In the genomic region with DNA sequence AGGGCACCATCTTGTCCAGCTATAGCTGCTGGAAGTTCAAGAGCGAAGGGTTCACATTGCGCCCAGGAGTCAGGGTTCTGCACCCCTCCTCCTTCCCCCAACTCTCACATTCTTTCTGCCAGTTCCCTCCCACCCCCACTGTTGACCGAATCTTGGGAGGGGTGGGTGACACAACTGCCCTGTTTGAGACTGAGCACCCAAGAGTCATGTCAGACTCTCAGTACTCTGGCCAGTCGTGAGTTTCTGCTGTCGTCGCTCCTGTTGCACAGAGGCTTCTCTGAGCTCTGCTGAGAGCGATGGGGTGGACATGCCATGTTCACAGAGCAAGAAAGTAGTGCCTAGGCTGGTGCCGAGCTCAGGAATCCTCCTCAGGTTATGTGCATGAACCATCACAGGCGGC, we compare ENCODE assay signal across 19 mouse cellular contexts. TPM values are rescaled to one million over a fixed set of nuclear protein-coding genes. Genes with fewer than 3 reads are reported as not detected.
DNase-seq lines count a peak whose midpoint lies in the region; ATAC-seq and TF ChIP-seq lines count a peak whose summit lies in the region.
"Had no signal": no experiment of that assay in that cellular context is flagged by ENCODE, and none has a peak within 500 bp of the region (broad histone marks: within the 10 kb centered on the region; RNA-seq: fewer than 3 reads in every experiment).

No protein-coding gene starts in this region.

- no peaks in the 10 kb centered on the region for H3K36me3 ChIP-seq in liver, adult 2 months (ENCODE audit: control insufficient read depth, insufficient read depth, low read length)
- H3K36me3 ChIP-seq in liver, embryonic 12.5 days, result no peaks in the 10 kb centered on the region
- no peaks in the 10 kb centered on the region for H3K36me3 ChIP-seq in spleen, adult 2 months (ENCODE audit: control insufficient read depth, insufficient read depth, low read length)
- H3K36me3 ChIP-seq in macrophage (ENCODE audit: inconsistent target), result no peaks in the 10 kb centered on the region
- H3K36me3 ChIP-seq in forebrain, embryonic 15.5 days, result no peaks in the 10 kb centered on the region
- H3K36me3 ChIP-seq: embryonic facial prominence, embryonic 12.5 days; heart, embryonic 15.5 days; hindbrain, embryonic 13.5 days had no signal

- no peaks in the 10 kb centered on the region for H3K79me2 ChIP-seq in liver, adult 2 months (ENCODE audit: control insufficient read depth, insufficient read depth, low read length)
- H3K79me2 ChIP-seq in macrophage (ENCODE audit: inconsistent target), result peaks cover 8% of the 10 kb centered on the region; the same call in 1 of the 2 replicates

- H3K9me3 ChIP-seq in liver, embryonic 12.5 days (replicated peaks), result no peaks in the 10 kb centered on the region
- no peaks in the 10 kb centered on the region for H3K9me3 ChIP-seq in forebrain, embryonic 15.5 days
- H3K9me3 ChIP-seq: heart, embryonic 15.5 days had no signal

- no peaks in the 10 kb centered on the region for H3K27me3 ChIP-seq in liver, adult 2 months (ENCODE audit: control insufficient read depth, insufficient read depth, low read length)
- H3K27me3 ChIP-seq in liver, embryonic 12.5 days (replicated peaks), result no peaks in the 10 kb centered on the region
- H3K27me3 ChIP-seq in spleen, adult 2 months (ENCODE audit: control insufficient read depth, insufficient read depth, low read length), result no peaks in the 10 kb centered on the region
- no peaks in the 10 kb centered on the region for H3K27me3 ChIP-seq in forebrain, embryonic 15.5 days
- H3K27me3 ChIP-seq: embryonic facial prominence, embryonic 12.5 days; heart, embryonic 15.5 days; hindbrain, embryonic 13.5 days had no signal

- no peak for ATAC-seq in liver, embryonic 12.5 days
- no peak for ATAC-seq in forebrain, embryonic 15.5 days (replicated peaks)
- ATAC-seq: forebrain, embryonic 16.5 days; hindbrain, postnatal 0 days had no signal

- H3K9ac ChIP-seq in liver, adult 2 months (ENCODE audit: low read depth, low read length), result no peak overlapping the region
- no peak overlapping the region for H3K9ac ChIP-seq in liver, embryonic 12.5 days
- no peak overlapping the region for H3K9ac ChIP-seq in forebrain, embryonic 15.5 days (replicated peaks)
- H3K9ac ChIP-seq: embryonic facial prominence, embryonic 12.5 days; heart, embryonic 15.5 days; hindbrain, embryonic 13.5 days had no signal

- no peak for TF ChIP-seq CTCF in liver, adult 2 months (IDR thresholded peaks at IDR 0.05; ENCODE audit: low read depth, low read length)
- no peak for TF ChIP-seq CTCF in spleen, adult 2 months (IDR thresholded peaks at IDR 0.05; ENCODE audit: extremely low read depth, insufficient read depth, insufficient read length, insufficient replicate concordance)

- H3K4me2 ChIP-seq in liver, embryonic 12.5 days, result no peak overlapping the region
- no peak overlapping the region for H3K4me2 ChIP-seq in forebrain, embryonic 15.5 days (replicated peaks)
- H3K4me2 ChIP-seq: embryonic facial prominence, embryonic 12.5 days; heart, embryonic 11.5 days; heart, embryonic 15.5 days; hindbrain, embryonic 13.5 days had no signal

- peak overlapping the region; percentile 11 for H3K27ac ChIP-seq in liver, adult 2 months (replicated peaks; ENCODE audit: insufficient read depth, low read depth, low read length)
- no peak overlapping the region for H3K27ac ChIP-seq in liver, embryonic 12.5 days
- H3K27ac ChIP-seq in spleen, adult 2 months (ENCODE audit: insufficient read depth, low read length), result peak overlapping the region; percentile 7; the same call in 1 of the 2 replicates
- H3K27ac ChIP-seq in macrophage, result peak overlapping the region; percentile 96
- no peak overlapping the region for H3K27ac ChIP-seq in forebrain, embryonic 15.5 days (replicated peaks)
- H3K27ac ChIP-seq: embryonic facial prominence, embryonic 12.5 days; heart, embryonic 15.5 days; hindbrain, embryonic 13.5 days; hindbrain, postnatal 0 days had no signal

- WGBS in liver, adult 2 months, result 71% methylated on average over 9 of the region's 9 CpGs
- 58% methylated on average over 9 of the region's 9 CpGs for WGBS in liver, embryonic 12.5 days (ENCODE audit: insufficient replicate concordance)
- 71% methylated on average over 9 of the region's 9 CpGs for WGBS in spleen, adult 2 months
- 77% methylated on average over 8 of the region's 9 CpGs for WGBS in macrophage (ENCODE audit: missing documents)
- 74% methylated on average over 9 of the region's 9 CpGs for WGBS in forebrain, embryonic 15.5 days

- no peak for DNase-seq in liver, adult 2 months (ENCODE audit: extremely low read depth, low read depth, low spot score)
- no peak for DNase-seq in spleen, adult 2 months (ENCODE audit: low read depth in 1 of 2, low spot score in 2 of 2)
- no peak for DNase-seq in spleen, adult 12 weeks (ENCODE audit: low spot score)
- DNase-seq: adrenal gland, adult 2 months; adrenal gland, postnatal 25 days; cerebellum, adult 11-12 months; cerebellum, adult 9-10 months; cerebellum, postnatal 25 days; gastrocnemius, postnatal 25 days; heart, postnatal 14 days had no signal

- TF ChIP-seq POLR2A in liver, adult 2 months (IDR thresholded peaks at IDR 0.05; ENCODE audit: extremely low read depth, insufficient read depth, low read length), result no peak
- no peak for TF ChIP-seq POLR2A in spleen, adult 2 months (IDR thresholded peaks at IDR 0.05; ENCODE audit: low read depth, low read length)

- H3K4me1 ChIP-seq in liver, adult 2 months (ENCODE audit: control insufficient read depth, insufficient read depth, low read length), result no peaks in the 10 kb centered on the region; the same call in 1 of the 2 replicates
- peaks cover 12% of the 10 kb centered on the region; the same call in 1 of the 2 replicates for H3K4me1 ChIP-seq in liver, embryonic 12.5 days
- H3K4me1 ChIP-seq in spleen, adult 2 months (ENCODE audit: control insufficient read depth, insufficient read depth, insufficient read length), result peaks cover 35% of the 10 kb centered on the region
- 0 out of 2 replicates have a peak, but pooled peaks cover 2% of the 10 kb centered on the region for H3K4me1 ChIP-seq in forebrain, embryonic 15.5 days
- H3K4me1 ChIP-seq: embryonic facial prominence, embryonic 12.5 days; hindbrain, embryonic 13.5 days had no signal

- no peak overlapping the region for H3K4me3 ChIP-seq in liver, adult 2 months (ENCODE audit: insufficient read depth, low read depth, low read length)
- H3K4me3 ChIP-seq in liver, embryonic 12.5 days, result no peak overlapping the region
- H3K4me3 ChIP-seq in spleen, adult 2 months (ENCODE audit: extremely low read depth, insufficient read depth, insufficient read length), result no peak overlapping the region
- H3K4me3 ChIP-seq in macrophage (ENCODE audit: inconsistent target), result no peak overlapping the region
- H3K4me3 ChIP-seq in forebrain, embryonic 15.5 days, result no peak overlapping the region
- H3K4me3 ChIP-seq: embryonic facial prominence, embryonic 12.5 days; heart, embryonic 15.5 days; hindbrain, embryonic 13.5 days had no signal

RNA-seq across cellular contexts. Expression of gene Adgre1, which starts 19.2 kb away (rescaled TPM):
- 27.3 and 31.6 TPM in 2 replicates for total RNA-seq in liver, adult 2 months (2014; rRNA removed)
- 4.7 and 10.0 TPM in 2 replicates for polyA plus RNA-seq in liver, adult 2 months (2012; rRNA removed)
- polyA plus RNA-seq in liver, embryonic 12.5 days (2016; fragmentation: Nextera tagmentation; extraction: Ambion mirVana), result 9.5 and 11.6 TPM in 2 replicates
- 26.8 and 38.4 TPM in 2 replicates for polyA plus RNA-seq in spleen, adult 2 months (2012; rRNA removed)
- 1,000 to 10,000 TPM in 11 of 26 experiments, 100 to 1,000 TPM in 15; 242 to 2,479 (median 816) TPM for total RNA-seq in macrophage (2018; cell fraction: chromatin; rRNA removed)
- 1,000 to 10,000 TPM in 13 of 26 experiments, 100 to 1,000 TPM in 13; 468 to 3,066 (median 983) TPM for total RNA-seq in macrophage (2018; cell fraction: cytosol; rRNA removed)
- 1,000 to 10,000 TPM in 14 of 26 experiments, 100 to 1,000 TPM in 12; 625 to 4,563 (median 1,527) TPM for total RNA-seq in macrophage (2018; cell fraction: nucleus; rRNA removed)
- polyA plus RNA-seq in macrophage (2018), result 496 to 766 TPM (median 742 TPM) in 3 replicates
- polyA plus RNA-seq in forebrain, embryonic 15.5 days (2015; fragmentation: Nextera tagmentation; extraction: Ambion mirVana), result 3.4 and 3.5 TPM in 2 replicates

Comparison
In these comparisons a context has a peak if more than half of its experiments do, and no peak if none do; other contexts are left out.
1. H3K27ac ChIP-seq: peak in liver, adult 2 months (single experiment), spleen, adult 2 months (single experiment) and macrophage (single experiment); none in liver, embryonic 12.5 days (single experiment) and forebrain, embryonic 15.5 days (single experiment).
2. RNA of gene Adgre1, which starts 19.2 kb away (polyA plus RNA-seq): 496 to 766 TPM in macrophage; 26.8 to 38.4 TPM in spleen, adult 2 months, 9.5 to 11.6 TPM in liver, embryonic 12.5 days, 4.7 to 10.0 TPM in liver, adult 2 months and 3.4 to 3.5 TPM in forebrain, embryonic 15.5 days; every median in the first group is over 10 times any median in the second.